Mouse (Mus musculus) cortical plate, adult 2 months (tissue): Measurements from ENCODE around the gene Rab43. TPM values are rescaled to one million over a fixed set of nuclear protein-coding genes. Genes with fewer than 3 reads are reported as not detected.

Experiments used
- H3K27ac ChIP-seq: fragments of 200-500 bp; 2 replicates; pipeline ENCODE4 v1.5.1; 2012; ENCODE audit warnings: low read length, control low read depth, inconsistent platforms; ENCODE audit not compliant: insufficient read depth
- H3K4me1 ChIP-seq: fragments of 200-500 bp; 2 replicates; pipeline ENCODE4 v1.6.1; 2011; ENCODE audit warnings: low read length; ENCODE audit not compliant: control insufficient read depth, insufficient read depth
- H3K4me3 ChIP-seq: fragments of 200-500 bp; 2 replicates; pipeline ENCODE4 v1.5.1; 2011; ENCODE audit warnings: mild to moderate bottlenecking, low read length, control low read depth; ENCODE audit not compliant: insufficient read depth
- CTCF ChIP-seq: fragments of 200-500 bp; IDR thresholded peaks from 2 replicates; pipeline ENCODE4 v1.5.1; 2011; ENCODE audit warnings: mild to moderate bottlenecking, control low read depth, low read length; ENCODE audit not compliant: insufficient read depth; ENCODE audit errors: extremely low read depth
- POLR2A ChIP-seq: fragments of 200-500 bp; IDR thresholded peaks from 2 replicates; pipeline ENCODE4 v1.6.1; 2011; ENCODE audit warnings: mild to moderate bottlenecking, low read length, control low read depth; ENCODE audit not compliant: insufficient read depth; ENCODE audit errors: extremely low read depth
- polyA plus RNA-seq: library from polyadenylated mRNA; depleted of rRNA; stranded (reverse); fragments of >200 nt; gene quantifications from 2 replicates; pipeline ENCODE4 v1.2.3, GENCODE M21; 2012; rRNA removed

The Rab43 gene
- polyA plus RNA-seq, 1 experiment = 14.4 TPM

- H3K27ac ChIP-seq = no peak overlapping the region
- H3K4me3 ChIP-seq = no peak overlapping the region
- no peaks in the 10 kb centered on the region for H3K4me1 ChIP-seq
- no peak for TF ChIP-seq CTCF
- no peak for TF ChIP-seq POLR2A
Measured at GRCm38 (mm10) chr6:87742804-87743203, 69.2 kb downstream of the Rab43 start.

- TF ChIP-seq CTCF (no peak), POLR2A (no peak)
- no peak overlapping the region for H3K27ac ChIP-seq
- H3K4me1 ChIP-seq = no peaks in the 10 kb centered on the region
- H3K4me3 ChIP-seq = no peak overlapping the region
Measured at GRCm38 (mm10) chr6:87741978-87742377, 70.0 kb downstream of the Rab43 start.

GRCm38 (mm10) chr6:87740496-87740895 lies 71.5 kb downstream of the Rab43 start:
- no peak overlapping the region for H3K27ac ChIP-seq
- H3K4me1 ChIP-seq = no peaks in the 10 kb centered on the region
- no peak for TF ChIP-seq POLR2A
- TF ChIP-seq CTCF = no peak
- H3K4me3 ChIP-seq = no peak overlapping the region

GRCm38 (mm10) chr6:87739898-87740297 lies 72.1 kb downstream of the Rab43 start:
- Histone ChIP-seq H3K4me1 (no peaks in the 10 kb centered on the region), H3K4me3 (no peak overlapping the region), H3K27ac (no peak overlapping the region)
- TF ChIP-seq CTCF = no peak
- TF ChIP-seq POLR2A = no peak

Other genes with a start within 250 kb of the Rab43 start
- gene Prokr1, start 221.4 kb downstream of the Rab43 start, polyA plus RNA-seq = 0.04 and 0.13 TPM in 2 replicates
- 4.6 and 5.0 TPM in 2 replicates for gene Aplf, start 140.0 kb downstream of the Rab43 start, polyA plus RNA-seq
- 6.3 and 6.7 TPM in 2 replicates for gene Efcc1, start 81.3 kb downstream of the Rab43 start, polyA plus RNA-seq
- 1.6 and 1.7 TPM in 2 replicates for gene Gp9, start 34.1 kb downstream of the Rab43 start, polyA plus RNA-seq
- 4.3 and 5.6 TPM in 2 replicates for gene Gm45140, start 23.6 kb upstream of the Rab43 start, polyA plus RNA-seq
- gene Isy1, start 26.6 kb upstream of the Rab43 start, polyA plus RNA-seq = 25.1 and 30.5 TPM in 2 replicates
- 303 and 320 TPM in 2 replicates for gene Cnbp, start 38.9 kb upstream of the Rab43 start, polyA plus RNA-seq
- gene Copg1, start 75.7 kb upstream of the Rab43 start, polyA plus RNA-seq = 163 and 165 TPM in 2 replicates
- gene Hmces, start 101.8 kb upstream of the Rab43 start, polyA plus RNA-seq = 39.8 and 44.0 TPM in 2 replicates
- gene H1fx, start 169.5 kb upstream of the Rab43 start, polyA plus RNA-seq = 53.1 and 58.3 TPM in 2 replicates
- 429 and 432 TPM in 2 replicates for gene Rab7, start 233.1 kb upstream of the Rab43 start, polyA plus RNA-seq